Mouse (Mus musculus): ENCODE measurements around the gene Wnk1. TPM values are rescaled to one million over a fixed set of nuclear protein-coding genes. Genes with fewer than 3 reads are reported as not detected.

Gene Wnk1
- polyA plus RNA-seq (2014; fragmentation: Illumina TruSeq; extraction: RNeasy Lipid Tissue Mini Kit (QIAGEN cat#74804); ENCODE audit: low read depth, low replicate concordance): 692 TPM

DNA sequence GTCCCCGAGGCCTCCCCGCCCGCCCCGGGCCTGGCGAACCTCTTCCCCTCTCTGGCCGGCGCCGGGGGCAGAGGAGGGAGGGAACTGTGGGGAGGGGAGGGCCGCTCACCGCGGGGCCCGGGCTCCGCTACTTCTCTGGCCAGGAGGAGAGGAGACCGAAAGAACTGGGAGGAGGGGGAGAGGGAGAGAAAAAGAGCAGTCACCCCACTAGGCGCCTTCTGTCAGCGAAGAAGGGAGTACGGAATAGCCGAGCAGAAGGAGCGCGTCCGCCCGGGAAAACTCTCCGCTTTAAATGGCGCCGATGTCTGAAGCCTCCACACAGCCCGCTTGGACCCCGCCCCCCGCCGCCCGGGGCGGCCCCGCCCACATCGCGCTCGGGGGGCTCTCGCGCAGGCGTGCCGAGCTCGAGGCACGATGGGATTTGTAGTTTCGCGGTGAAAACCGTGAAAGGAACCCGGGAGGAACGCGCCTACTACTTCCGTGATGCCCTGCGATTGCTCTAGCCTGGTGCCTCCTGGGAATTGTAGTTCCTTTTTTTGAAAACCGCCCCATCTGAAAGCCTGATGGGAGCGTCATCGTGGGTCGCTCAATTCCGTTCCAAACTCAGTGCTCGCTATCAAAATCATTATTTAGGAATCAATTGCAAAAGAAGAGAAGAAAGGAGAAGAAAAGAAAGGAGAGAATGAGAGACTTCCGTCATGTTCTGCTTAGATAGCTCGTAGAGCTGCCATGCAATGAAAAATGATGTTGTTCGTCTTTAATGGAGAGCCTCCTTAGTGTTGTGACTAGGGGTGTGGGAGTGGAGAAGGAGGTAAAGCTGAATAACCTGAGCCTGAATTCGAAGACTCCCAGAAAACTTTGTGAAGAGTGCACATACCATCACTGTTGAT, at the start of gene Wnk1:
Wnk1 (minus strand) TSS at position 307 of the 890 bp plus-strand sequence.

GRCm38 (mm10) chr6:119902204-119903080, 136.0 kb downstream of the Wnk1 start, which contains the start of gene Rad52:
Rad52 (plus strand) TSS chr6:119902698.

Other genes with a start within 250 kb of the Wnk1 start
- 18.6 TPM for gene Erc1, start 190.5 kb downstream of the Wnk1 start, polyA plus RNA-seq (2014; fragmentation: Illumina TruSeq; extraction: RNeasy Lipid Tissue Mini Kit (QIAGEN cat#74804); ENCODE audit: low read depth, low replicate concordance)
- 11.0 TPM for gene Rad52, start 136.0 kb downstream of the Wnk1 start, polyA plus RNA-seq (2014; fragmentation: Illumina TruSeq; extraction: RNeasy Lipid Tissue Mini Kit (QIAGEN cat#74804); ENCODE audit: low read depth, low replicate concordance)
- gene Ninj2, start 54.7 kb upstream of the Wnk1 start, polyA plus RNA-seq (2014; fragmentation: Illumina TruSeq; extraction: RNeasy Lipid Tissue Mini Kit (QIAGEN cat#74804); ENCODE audit: low read depth, low replicate concordance): not detected

Data from adrenal gland, adult 10 weeks (tissue).